Mouse (Mus musculus) stomach, postnatal 0 days (tissue): ENCODE results near the gene Mrpl49. TPM values are rescaled to one million over a fixed set of nuclear protein-coding genes. Genes with fewer than 3 reads are reported as not detected.

Source experiments
- ATAC-seq: fragments of 200-750 bp; cut with Nextera tagmentation; 2 replicates; pipeline ENCODE4 v1.8.0; 2017; ENCODE audit not compliant: low FRiP score, low TSS enrichment
- DNase-seq: peaks from one replicate; pipeline ENCODE4 v3.0.0-alpha.2; 2016; ENCODE audit warnings: low spot score
- H3K27ac ChIP-seq: fragments of 300-500 bp; sonication (generic); replicated peaks from 2 replicates; pipeline ENCODE4 v1.5.1; 2014; ENCODE audit warnings: mild to moderate bottlenecking, control low read depth
- H3K27me3 ChIP-seq: fragments of 300-500 bp; sonication (generic); 2 replicates; pipeline ENCODE4 v1.6.1; 2014; ENCODE audit warnings: low read length; ENCODE audit not compliant: control insufficient read depth, insufficient read depth
- H3K36me3 ChIP-seq: fragments of 300-500 bp; sonication (generic); 2 replicates; pipeline ENCODE4 v1.6.1; 2014; ENCODE audit warnings: low read length, mixed read lengths; ENCODE audit not compliant: control insufficient read depth, insufficient read depth
- H3K4me1 ChIP-seq: fragments of 300-500 bp; sonication (generic); replicated peaks from 2 replicates; pipeline ENCODE4 v1.6.1; 2014; ENCODE audit warnings: antibody characterized with exemption; ENCODE audit not compliant: control insufficient read depth, insufficient read depth
- H3K4me2 ChIP-seq: fragments of 300-500 bp; sonication (generic); replicated peaks from 2 replicates; pipeline ENCODE4 v1.6.1; 2014; ENCODE audit warnings: low read depth, mild to moderate bottlenecking, control low read depth, moderate library complexity
- H3K4me3 ChIP-seq: fragments of 300-500 bp; sonication (generic); 2 replicates; pipeline ENCODE4 v1.5.1; 2014; ENCODE audit warnings: low read depth, low read length, control low read depth
- H3K9ac ChIP-seq: fragments of 300-500 bp; sonication (generic); 2 replicates; pipeline ENCODE4 v1.6.1; 2014; ENCODE audit warnings: mild to moderate bottlenecking, low read length, control low read depth, mixed read lengths
- H3K9me3 ChIP-seq: fragments of 300-500 bp; sonication (generic); 2 replicates; pipeline ENCODE4 v1.6.1; 2016; ENCODE audit warnings: low read length; ENCODE audit not compliant: control insufficient read depth
- CTCF ChIP-seq: IDR thresholded peaks from 2 replicates; pipeline ENCODE4 v1.5.1; 2016; ENCODE audit warnings: antibody characterized with exemption, low read depth, mild to moderate bottlenecking, moderate library complexity
- EP300 ChIP-seq: optimal IDR thresholded peaks from 2 replicates; pipeline ENCODE3; 2016; ENCODE audit warnings: antibody characterized with exemption
- WGBS: fragments of 180-500 bp; shearing (Covaris S2); extraction: QIAGEN DNeasy Blood & Tissue Kit; methylation state at CpG from one replicate; pipeline ENCODE4 v1.1.7; 2014; 5-methylcytosine and 5-hydroxymethylcytosine counted together
- polyA plus RNA-seq: library from polyadenylated mRNA; unstranded; fragments of >200 nt; fragmentation: Nextera tagmentation; extraction: Ambion mirVana; gene quantifications from 2 replicates; pipeline ENCODE4 v1.2.1, GENCODE M21; 2015

Gene Mrpl49
- polyA plus RNA-seq, 1 experiment from 2014 or later, result 35.0 TPM

- no peak for DNase-seq
- no peak for ATAC-seq
- TF ChIP-seq EP300 (no peak), CTCF (no peak)
- H3K36me3 ChIP-seq, result no peaks in the 10 kb centered on the region
- no peaks in the 10 kb centered on the region for H3K4me1 ChIP-seq
- no peak overlapping the region for H3K4me3 ChIP-seq
- H3K27me3 ChIP-seq, result no peaks in the 10 kb centered on the region
- H3K27ac ChIP-seq, result no peak overlapping the region
- 81% methylated on average over 7 of the region's 7 CpGs for WGBS
- no peak overlapping the region for H3K4me2 ChIP-seq
- no peak overlapping the region for H3K9ac ChIP-seq
- no peaks in the 10 kb centered on the region for H3K9me3 ChIP-seq
Measured at GRCm38 (mm10) chr19:6023930-6024329, 33.7 kb downstream of the Mrpl49 start.

DNA sequence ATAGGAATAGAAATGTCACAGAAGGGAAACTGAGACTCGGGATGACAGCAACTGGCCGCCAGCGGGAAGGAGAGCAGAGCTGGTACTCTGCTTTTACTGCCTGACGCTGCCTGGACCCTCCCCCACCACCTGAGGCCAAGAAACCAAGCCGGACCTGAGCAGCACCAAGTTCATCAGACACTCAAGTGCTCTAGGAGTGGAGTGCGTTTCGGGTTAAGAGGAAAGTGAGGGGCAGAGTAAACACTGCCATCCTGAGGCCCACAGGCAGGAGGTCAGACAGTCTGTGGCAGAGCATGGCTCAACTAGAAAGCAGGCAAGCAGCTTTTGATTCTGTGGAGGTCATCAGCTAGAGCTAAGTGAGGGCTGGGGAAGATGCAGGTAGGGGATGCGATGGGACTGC lies 34.5 kb downstream of the Mrpl49 start:
- H3K27ac ChIP-seq, result no peak overlapping the region
- TF ChIP-seq EP300, result no peak
- TF ChIP-seq CTCF, result no peak
- no peaks in the 10 kb centered on the region for H3K27me3 ChIP-seq
- H3K9ac ChIP-seq, result no peak overlapping the region
- DNase-seq (no peak), ATAC-seq (no peak)
- H3K4me3 ChIP-seq, result no peak overlapping the region
- H3K36me3 ChIP-seq, result no peaks in the 10 kb centered on the region
- H3K4me2 ChIP-seq, result no peak overlapping the region
- H3K9me3 ChIP-seq, result no peaks in the 10 kb centered on the region
- 63% methylated on average over 8 of the region's 8 CpGs for WGBS
- no peaks in the 10 kb centered on the region for H3K4me1 ChIP-seq

DNA sequence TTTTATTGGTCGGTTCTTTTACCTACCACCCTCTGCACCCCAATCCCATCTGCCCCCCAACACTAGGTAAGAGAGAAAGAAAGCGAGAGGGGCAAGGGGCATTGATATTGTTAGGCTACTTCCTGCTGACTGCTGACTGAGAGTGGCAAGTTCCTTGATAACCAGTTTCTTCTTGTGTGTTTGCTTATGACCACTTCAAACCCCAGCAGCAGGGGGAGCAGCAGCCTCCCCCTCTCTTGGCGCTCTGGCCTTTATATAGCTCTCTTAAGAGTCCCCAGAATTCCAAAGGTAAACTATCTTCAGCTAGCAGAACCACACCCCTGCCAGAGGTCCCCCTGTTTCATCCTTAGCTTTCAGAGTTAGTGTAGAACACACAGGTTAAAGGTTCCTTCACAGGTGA lies 37.3 kb downstream of the Mrpl49 start:
- H3K27ac ChIP-seq, result no peak overlapping the region
- DNase-seq (peak; percentile 47), ATAC-seq (no peak)
- H3K4me2 ChIP-seq, result no peak overlapping the region
- WGBS, result 55% methylated on average over 3 of the region's 3 CpGs
- no peaks in the 10 kb centered on the region for H3K4me1 ChIP-seq
- no peak overlapping the region for H3K9ac ChIP-seq
- no peaks in the 10 kb centered on the region for H3K36me3 ChIP-seq
- H3K9me3 ChIP-seq, result no peaks in the 10 kb centered on the region
- no peak overlapping the region for H3K4me3 ChIP-seq
- TF ChIP-seq EP300 (no peak), CTCF (peak; percentile 51)
- no peaks in the 10 kb centered on the region for H3K27me3 ChIP-seq

GRCm38 (mm10) chr19:6018142-6019089 lies 39.2 kb downstream of the Mrpl49 start:
- no peaks in the 10 kb centered on the region for H3K4me1 ChIP-seq
- no peak overlapping the region for H3K27ac ChIP-seq
- no peak overlapping the region for H3K9ac ChIP-seq
- 30% methylated on average over 15 of the region's 15 CpGs for WGBS
- no peak overlapping the region for H3K4me2 ChIP-seq
- no peaks in the 10 kb centered on the region for H3K27me3 ChIP-seq
- peak; percentile 21; the same call in 1 of the 2 replicates for ATAC-seq
- no peak overlapping the region for H3K4me3 ChIP-seq
- no peaks in the 10 kb centered on the region for H3K36me3 ChIP-seq
- TF ChIP-seq EP300 (no peak), CTCF (peak; percentile 97)
- DNase-seq, result peak; percentile 90
- H3K9me3 ChIP-seq, result no peaks in the 10 kb centered on the region

DNA sequence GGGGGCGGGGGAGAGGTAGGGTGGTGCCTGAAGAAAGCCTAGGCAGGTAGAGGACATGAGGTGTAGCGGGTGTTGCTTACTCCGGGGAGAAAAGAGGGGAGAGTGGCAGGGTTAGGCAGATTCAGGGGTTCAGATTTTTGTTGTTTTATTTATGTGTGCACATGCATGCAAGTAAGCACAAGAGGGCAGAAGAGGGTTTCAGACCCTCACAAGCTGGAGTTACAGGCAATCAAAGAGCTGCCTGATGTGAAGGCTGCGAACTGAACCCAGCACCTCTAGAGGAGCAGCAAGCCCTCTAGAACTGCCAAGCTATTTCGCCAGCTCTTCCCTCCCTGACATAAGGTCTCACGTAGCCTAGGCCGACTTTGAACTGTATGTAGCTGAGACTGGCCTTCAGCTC lies 41.1 kb downstream of the Mrpl49 start:
- Histone ChIP-seq H3K4me2 (no peak overlapping the region), H3K36me3 (no peaks in the 10 kb centered on the region), H3K27me3 (no peaks in the 10 kb centered on the region), H3K9ac (no peak overlapping the region), H3K4me3 (no peak overlapping the region), H3K9me3 (no peaks in the 10 kb centered on the region), H3K27ac (no peak overlapping the region), H3K4me1 (no peaks in the 10 kb centered on the region)
- TF ChIP-seq EP300 (no peak), CTCF (peak; percentile 48)
- WGBS, result 59% methylated on average over 7 of the region's 7 CpGs
- no peak for ATAC-seq
- DNase-seq, result no peak

GRCm38 (mm10) chr19:6015511-6016315 lies 41.9 kb downstream of the Mrpl49 start, which contains the start of gene Capn1:
Gene Capn1 (minus strand): TSS chr19:6015897.
- Histone ChIP-seq H3K4me1 (no peaks in the 10 kb centered on the region), H3K4me2 (peak within 1 kb of the TSS; percentile 92), H3K36me3 (no peaks in the 10 kb centered on the region), H3K27ac (peak within 1 kb of the TSS; percentile 77), H3K27me3 (no peaks in the 10 kb centered on the region), H3K4me3 (peak within 1 kb of the TSS; percentile 63), H3K9me3 (no peaks in the 10 kb centered on the region), H3K9ac (peak within 1 kb of the TSS; percentile 70)
- ATAC-seq (peak; percentile 60), DNase-seq (peak; percentile 73)
- no peak for TF ChIP-seq EP300
- TF ChIP-seq CTCF, result peak; percentile 48
- WGBS, result 3% methylated on average over 39 of the region's 40 CpGs
